Mouse (Mus musculus): Measurements from ENCODE around the gene Lrrc19.
"Not testable (repeated sequence)": the region's sequence is repeated elsewhere in the genome, so short reads cannot be mapped to it uniquely, and the experiment has no call there.

Gene Lrrc19

DNA sequence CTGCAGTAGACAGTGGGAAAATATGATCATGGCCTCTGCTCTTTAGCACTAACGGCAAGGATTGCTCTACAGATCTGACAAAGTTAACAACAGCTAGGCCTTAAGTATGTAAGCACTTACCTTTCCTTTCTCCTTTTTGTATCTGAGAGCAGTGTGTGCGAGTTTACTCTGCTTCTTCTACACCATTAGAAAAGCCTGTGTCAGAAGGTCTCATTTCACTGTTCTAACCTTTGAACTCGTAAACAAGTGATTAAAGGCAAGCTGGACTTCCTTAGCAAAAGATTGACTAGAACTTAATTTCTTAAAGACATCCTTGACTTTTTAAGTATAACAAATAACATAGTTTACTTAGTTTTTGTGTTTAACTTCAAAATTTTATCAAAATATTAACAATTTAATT lies at the start of gene Lrrc19:
Gene Lrrc19 (minus strand): TSS at position 225 of the 400 bp plus-strand sequence.
- no peak for ATAC-seq (ENCODE audit: low TSS enrichment)

DNA sequence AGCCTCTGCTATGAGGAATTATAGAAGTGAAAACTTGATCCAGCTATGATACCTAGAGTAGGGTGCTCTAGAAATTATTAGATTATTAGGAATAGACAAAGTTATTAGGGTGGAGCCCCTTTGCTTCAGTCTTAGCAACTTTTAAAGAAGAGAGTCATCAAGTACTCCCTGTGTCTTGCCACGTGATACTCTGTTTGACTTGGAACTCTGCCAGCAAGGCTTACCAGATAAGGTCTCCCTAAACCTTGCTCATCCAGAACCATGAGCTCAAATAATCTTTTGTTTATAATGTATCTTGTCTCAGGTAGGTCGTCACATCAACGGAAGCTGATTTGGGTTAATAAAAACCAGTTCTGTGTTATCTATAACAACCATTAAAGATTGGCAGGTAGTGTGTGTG lies 46.4 kb upstream of the Lrrc19 start:
- no peak for ATAC-seq (ENCODE audit: low TSS enrichment)

DNA sequence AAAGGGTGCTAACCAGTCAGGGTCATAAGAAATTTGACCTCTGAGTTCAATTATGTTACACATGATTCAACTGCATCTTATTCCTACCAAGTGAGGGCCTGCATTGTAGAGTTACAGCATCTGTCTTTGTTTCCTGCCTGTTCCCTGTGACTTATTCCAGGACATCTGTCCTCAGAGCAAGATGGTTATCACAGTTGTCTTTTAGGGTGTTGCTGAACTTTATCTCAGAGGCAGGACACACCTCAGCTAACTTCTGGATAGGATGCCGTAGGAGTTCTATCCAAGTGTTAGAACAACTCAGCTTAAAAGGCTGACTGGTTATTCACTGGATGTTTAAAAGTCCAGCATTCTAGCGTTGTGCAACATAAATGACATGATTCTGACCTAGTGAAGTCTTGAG lies 42.2 kb upstream of the Lrrc19 start:
- ATAC-seq (ENCODE audit: low TSS enrichment): no peak

DNA sequence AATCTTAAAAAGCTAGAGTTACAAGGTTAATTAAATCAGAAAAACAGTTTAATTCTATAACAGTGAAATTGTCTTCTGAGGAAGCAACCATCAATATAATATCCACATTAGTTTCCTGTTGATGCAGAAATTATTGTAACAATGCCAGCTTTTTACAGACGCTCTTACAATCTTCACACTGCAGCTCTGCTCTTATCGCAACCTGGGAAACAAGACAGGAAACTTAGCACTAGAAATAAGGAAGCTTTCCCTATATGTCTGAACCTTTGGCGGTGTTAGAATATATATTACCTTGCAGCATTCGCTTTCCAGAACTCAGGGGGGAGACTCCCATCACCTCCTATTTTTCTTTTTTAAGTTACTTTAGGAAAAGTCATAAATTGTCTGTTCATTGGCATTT lies 41.1 kb upstream of the Lrrc19 start:
- no peak for ATAC-seq (ENCODE audit: low TSS enrichment)

DNA sequence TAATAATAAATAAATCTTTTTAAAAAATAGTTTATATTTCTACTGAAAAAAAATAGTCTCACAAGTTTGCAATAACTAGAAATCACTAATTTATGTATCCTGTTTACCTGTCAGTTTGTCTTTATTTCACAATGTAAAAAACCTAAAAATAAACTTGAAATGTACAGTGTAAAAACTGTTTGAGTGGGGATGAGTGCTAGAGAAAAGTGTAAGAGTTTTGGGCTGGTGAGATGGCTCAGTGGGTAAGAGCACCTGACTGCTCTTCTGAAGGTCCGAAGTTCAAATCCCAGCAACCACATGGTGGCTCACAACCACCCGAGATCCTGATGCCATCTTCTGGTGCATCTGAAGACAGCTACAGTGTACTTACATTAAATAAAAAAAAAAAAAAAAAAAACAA lies 39.9 kb upstream of the Lrrc19 start:
- ATAC-seq (ENCODE audit: low TSS enrichment): not testable (repeated sequence)

DNA sequence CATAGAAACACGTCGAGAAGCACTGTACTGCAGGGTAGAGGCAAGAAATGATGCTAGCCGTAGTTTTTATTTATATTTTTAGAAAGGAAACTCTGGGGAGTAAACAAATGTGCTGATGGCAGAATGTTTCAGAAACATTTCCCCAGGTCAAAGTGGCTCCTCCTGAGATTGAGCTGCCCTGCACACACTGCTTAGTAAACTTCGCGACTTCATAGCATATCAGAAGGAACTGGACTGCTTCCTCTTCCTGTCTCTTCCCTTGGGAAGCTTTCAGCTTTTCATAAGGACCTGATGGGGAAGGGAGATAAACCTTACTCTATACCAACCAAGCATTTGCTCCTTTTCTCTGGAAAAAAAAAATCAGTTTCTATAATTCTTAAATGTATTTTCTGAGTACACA lies 33.4 kb upstream of the Lrrc19 start:
- no peak for ATAC-seq (ENCODE audit: low TSS enrichment)

DNA sequence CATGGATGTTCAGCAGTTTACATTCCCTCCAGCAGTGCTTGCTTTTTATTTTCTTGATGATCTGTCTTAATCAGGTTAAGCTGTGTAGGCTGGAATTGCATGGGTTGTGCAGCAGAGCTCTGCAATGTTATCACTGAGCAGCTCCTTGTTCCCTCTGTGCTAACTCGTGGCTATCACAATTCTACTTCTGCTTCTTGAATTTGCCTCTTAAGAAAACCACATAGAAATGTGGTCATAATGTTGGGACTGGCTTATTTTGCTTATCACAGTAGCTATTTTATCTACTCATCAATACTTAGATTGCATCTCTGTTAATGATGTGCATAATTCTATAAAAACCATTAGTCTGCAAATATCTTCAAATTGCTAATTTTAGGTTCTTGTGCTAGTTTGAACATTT lies 32.1 kb upstream of the Lrrc19 start:
- no peak for ATAC-seq (ENCODE audit: low TSS enrichment)

DNA sequence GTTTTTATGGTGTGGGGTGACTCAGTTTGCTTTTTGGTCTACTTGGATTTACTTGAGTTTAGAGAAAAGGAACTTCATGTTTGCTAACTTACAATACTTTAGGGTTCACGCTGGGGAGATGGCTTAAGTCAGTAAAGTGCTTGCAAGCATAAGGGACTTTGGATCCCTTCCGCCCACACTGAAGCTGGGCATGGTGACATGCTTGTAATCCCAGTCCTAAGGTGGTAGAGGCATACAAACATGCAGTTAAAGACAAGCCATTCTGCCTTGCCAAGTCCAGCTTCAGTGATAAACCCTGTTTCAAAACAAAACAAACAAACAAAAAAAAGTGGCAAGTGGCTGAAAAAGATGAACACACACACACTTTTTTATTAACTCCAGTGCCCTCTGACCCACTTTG lies 31.2 kb upstream of the Lrrc19 start:
- ATAC-seq (ENCODE audit: low TSS enrichment): no peak

DNA sequence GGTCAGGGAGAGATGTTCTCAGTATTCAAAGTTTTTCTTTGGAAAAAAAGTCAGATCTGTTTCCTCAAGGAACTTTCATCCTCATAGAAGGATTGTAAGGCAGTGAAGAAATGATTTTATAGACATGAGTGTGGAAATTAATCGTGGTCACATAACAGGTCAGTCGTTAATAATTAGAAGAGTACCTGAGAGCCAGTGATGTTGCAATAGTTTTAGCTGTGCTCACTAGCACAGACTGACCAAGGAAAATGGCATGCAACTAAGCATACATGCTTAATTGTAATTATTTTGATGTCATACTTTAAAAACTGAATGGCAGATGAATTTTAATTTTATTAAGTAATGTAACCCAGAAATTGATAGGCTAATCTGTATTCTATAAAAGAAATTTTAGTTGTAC lies 30.7 kb upstream of the Lrrc19 start:
- no peak for ATAC-seq (ENCODE audit: low TSS enrichment)

DNA sequence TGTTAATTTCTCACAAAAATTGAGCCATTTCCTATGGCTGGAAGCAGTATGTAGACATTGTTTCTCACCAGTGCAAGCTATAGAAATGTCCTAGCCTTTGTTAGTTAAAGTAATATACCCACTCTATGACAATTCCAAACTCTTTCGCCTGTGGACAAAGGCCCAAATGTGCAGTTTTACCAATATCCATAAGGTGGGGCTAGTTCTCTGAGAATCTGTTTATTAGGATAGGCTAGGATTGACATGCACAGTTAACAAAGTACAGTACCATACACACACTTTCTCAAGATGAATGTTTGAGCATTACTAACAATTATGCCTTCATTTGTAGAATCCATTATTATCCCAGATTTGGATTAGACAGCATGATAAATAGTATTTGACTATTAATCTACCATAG lies 19.8 kb upstream of the Lrrc19 start:
- peak; percentile 62; the same call in 1 of the 2 replicates for ATAC-seq (ENCODE audit: low TSS enrichment)

DNA sequence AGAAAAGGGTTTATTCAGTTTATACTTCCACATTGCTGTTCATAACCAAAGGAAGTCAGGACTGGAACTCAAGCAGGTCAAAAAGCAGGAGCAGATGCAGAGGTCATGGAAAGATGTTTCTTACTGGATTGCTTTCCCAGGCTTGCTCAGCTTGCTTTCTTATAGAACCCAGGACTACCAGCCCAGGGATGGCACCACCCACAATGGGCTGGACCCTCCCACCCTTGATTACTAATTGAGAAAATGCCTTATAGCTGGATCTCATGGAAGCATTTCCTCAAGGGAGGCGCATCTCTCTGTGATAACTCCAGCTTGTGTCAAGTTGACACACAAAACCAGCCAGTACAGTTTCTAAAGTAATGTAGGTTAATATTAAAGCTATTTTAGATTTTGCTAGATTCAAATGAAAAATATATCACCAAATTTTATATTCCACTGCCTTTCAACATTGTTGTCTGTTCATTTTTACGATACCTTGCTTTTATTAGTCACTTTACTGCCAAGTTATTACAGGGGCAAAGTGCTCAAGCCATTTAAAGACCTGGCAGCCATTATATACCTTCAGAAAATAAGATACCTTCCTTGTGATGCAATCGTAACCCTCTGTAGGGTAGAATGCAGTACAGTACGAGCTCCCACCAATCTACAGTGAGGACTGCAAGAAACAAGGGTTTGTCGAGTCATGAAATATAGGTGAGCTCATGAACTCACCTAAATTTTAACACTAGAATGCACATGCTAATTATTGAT lies 657 bp upstream of the Lrrc19 start:
- ATAC-seq (ENCODE audit: low TSS enrichment): not testable (repeated sequence)

DNA sequence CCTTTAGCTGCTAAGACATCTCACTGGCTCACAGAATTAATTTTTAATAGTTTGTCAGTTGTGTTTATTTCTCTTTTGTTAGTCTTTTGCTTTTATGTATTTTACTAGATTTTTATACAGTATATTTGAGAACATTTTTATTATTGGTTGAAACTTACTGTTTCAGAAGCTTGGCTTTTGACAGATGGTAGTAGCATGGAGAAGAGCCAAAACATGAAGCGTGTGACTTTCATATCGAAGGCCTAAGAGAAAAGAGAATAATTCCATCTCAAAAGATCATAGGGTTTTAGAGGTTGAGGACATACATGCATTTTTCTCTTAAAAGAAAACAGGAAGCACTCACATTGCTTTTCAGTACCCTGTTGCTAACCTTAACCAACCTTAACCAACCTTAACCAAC lies 6.8 kb downstream of the Lrrc19 start:
- no peak for ATAC-seq (ENCODE audit: low TSS enrichment)

DNA sequence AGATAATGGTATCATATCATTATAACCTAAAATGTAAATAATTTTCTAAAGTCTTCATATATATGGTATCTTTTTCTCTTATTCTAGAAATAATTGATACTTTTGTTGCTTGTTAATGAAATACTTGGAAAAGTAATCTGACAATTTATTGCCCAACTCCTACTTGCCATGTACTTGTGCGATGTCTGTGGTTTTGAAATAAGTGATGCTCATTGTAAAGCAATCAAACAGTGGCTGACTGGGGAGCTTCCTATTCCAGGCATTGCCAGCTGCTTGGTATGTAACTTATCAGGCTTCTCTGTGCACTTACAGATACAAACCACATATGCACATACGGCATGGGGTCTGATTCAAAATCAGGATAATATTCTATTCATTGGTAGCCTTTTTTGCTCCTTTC lies 29.9 kb downstream of the Lrrc19 start:
- no peak for ATAC-seq (ENCODE audit: low TSS enrichment)

DNA sequence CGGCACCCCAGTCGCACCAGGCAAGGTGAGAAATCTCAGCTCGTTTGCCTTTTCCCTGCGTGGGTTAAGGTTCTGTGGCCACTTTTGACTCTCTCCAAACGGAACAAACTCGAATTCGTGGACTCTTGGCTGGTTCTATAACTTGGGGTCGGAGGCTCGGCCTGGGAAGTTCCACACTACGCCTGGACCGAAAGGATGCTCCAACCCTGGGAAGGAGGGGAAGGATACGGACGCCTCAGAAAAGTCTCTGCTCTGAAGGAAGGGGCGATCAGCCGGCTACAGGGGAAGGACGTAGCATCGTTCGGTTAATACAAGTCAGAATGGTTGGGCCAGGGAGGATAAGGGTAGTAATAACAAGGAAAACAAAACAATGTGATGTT lies 35.3 kb downstream of the Lrrc19 start:
- peak; percentile 76 for ATAC-seq (ENCODE audit: low TSS enrichment)

DNA sequence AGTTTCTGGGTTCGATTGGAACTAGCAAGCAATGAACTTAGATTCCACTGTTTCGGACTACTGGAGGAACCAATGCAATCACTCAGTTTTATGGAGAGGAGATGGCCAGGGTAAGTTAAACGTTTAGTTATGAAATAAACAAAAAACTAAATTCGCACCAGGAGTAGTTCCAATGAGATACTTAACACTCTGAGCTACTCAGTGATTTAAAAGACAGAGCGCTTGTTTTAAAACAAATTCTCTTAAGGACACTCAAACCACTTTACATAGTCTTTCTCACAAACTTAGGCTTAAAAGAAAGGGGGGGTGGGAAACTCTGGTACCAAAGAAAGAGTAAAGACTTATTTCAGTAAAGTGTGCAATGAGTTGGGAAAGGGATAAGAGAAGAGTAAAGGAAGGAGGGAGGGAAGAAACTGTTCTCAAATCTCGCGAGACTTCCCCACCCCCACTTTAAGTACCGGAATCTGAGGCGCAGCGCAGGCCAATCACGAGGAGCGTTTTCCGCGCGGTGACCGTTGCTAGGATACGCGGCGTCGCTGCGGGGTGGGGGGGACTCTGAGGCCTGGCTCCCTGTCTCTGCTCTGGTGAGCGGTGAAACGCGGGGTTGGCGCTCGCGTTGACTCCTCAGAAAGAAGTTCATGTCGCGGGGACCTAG lies 35.8 kb downstream of the Lrrc19 start, which contains the start of gene Ift74:
Gene Ift74 (plus strand): TSS at position 520 of the 655 bp plus-strand sequence.
- peak; percentile 100 for ATAC-seq (ENCODE audit: low TSS enrichment)

DNA sequence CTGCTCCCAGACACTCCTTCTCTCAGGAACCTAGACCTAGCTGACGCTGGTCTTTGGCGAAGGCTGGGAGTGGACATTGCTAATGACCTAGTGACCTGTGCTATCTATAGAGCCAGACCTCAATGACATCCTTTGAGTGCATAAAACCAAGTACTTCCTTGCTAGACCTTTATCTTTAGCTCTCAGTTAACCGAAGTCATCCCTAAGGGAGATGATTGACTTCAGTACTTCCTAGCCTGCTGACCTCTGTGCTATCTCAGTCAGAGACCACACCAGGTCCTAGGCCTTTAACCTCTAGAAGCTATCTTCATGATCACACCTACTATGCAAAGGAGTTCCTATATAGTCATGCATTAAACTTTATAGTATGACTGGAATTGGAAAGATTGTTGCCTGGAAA lies 39.6 kb downstream of the Lrrc19 start:
- no peak for ATAC-seq (ENCODE audit: low TSS enrichment)

DNA sequence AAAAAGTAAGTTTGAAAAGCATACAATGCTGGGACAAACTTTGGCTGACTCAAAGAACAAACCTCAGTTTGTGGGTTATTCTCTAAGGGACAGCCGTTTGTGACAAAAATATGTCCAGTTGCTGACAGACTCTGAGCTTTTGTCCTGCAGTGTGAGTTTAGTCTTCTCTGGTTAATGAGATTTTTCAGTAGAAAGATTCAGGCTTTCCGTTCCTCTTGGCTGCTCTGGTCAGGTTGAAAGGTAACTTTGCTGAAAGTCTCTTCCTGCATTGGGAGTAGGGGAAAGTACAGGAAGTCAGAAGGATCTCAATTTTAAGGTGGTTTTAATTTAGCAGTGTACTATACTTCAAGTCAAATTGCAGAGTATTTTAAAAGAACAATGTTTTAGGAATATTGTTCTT lies 44.4 kb downstream of the Lrrc19 start:
- no peak for ATAC-seq (ENCODE audit: low TSS enrichment)

DNA sequence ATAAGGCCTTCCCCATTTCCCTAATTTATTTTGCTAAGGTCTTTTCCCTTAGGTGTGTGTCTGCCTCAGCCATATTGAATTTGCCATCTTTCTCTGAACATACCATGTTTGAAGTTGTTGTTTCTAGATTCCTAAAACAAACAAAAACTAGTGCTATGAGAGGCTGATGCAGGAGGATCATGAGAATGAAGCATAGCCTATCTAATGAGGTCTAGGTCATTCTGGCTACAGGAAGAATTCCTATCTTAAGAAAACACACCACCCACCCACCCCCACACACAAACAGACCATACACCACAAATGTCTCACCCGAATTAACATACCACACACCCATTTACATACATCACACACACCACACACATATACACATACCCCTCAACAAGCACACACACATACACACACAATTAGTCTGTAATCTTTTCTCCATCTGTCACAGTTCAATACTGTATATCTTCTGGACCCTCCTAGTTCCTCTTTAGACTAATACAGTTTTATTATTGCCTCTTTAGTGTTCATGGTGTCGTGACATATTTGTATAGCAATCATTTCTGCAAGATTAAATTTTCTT lies 45.4 kb downstream of the Lrrc19 start:
- no peak for ATAC-seq (ENCODE audit: low TSS enrichment)

DNA sequence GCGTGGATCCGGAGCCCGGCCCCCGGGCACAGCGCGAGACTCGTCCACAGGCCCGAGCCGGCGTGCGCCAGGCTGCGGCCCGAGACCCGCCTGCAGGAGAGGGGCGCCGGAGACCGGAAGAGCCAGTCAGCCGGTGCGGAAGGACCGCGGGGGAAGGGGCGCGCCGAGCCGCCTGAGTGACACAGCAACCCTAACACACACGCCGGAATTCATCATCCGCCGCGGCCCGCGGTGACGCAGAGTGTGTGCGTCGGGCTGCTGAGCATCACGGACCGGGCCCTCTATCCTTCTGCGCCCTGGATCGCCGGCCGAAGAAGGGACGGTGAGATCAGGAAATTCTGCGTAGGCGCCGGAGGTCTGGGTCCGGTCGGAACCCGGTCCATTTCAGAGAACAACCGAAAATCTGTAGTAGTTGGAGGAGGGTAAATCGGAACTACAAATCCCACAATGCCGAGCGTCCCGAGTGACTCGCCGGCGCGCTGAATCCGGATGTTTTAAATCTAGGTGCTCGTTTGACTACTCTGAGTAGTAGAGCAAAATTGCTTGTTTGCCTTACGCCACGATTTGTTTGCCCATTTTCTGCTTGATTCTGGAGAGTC lies 46.8 kb downstream of the Lrrc19 start, which contains the start of gene Plaa:
Gene Plaa (minus strand): TSS at position 214 of the 599 bp plus-strand sequence.
- ATAC-seq (ENCODE audit: low TSS enrichment): peak; percentile 99

DNA sequence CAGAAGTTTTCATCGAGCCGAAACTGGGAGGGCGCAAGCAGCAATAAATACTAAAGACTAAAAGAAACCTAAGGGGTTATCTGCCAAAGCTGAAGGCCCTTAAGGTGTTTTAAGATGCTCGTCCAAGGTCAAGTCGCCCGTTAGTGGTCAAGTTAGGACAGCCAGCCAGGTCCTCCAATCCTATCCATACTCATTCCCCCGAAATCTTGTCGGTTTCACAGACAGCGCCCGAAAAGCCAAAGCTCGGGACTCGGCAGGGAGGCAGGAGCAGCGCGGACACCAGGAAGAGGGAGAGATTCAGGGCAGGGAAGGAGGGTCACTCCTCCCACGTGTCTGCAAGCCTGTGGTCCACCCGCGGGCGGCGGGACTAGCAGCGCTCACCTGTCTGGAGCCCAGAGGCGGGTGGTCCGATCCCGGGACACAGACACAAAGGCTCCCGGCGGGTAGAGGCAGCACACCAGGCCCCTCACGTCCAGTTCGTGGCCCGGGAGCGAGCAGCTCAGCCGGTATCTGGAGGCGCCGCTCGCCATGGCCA lies 47.4 kb downstream of the Lrrc19 start:
- peak; percentile 62; the same call in 1 of the 2 replicates for ATAC-seq (ENCODE audit: low TSS enrichment)

DNA sequence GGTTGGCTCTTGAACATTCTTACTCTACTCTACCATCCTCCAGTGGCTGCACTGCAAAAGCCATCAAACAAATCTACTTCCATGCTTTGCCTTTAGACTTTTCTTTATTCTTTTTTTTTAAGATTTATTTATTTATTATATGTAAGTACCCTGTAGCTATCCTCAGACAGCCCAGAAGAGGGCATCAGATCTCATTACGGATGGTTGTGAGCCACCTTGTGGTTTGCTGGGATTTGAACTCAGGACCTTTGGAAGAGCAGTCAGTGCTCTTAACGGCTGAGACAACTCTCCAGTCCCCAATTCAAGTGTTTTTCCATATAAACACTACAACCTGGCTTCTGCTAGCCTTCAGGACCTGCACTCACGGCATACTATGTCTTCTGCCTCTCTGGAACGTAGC lies 48.5 kb downstream of the Lrrc19 start:
- ATAC-seq (ENCODE audit: low TSS enrichment): no peak

DNA sequence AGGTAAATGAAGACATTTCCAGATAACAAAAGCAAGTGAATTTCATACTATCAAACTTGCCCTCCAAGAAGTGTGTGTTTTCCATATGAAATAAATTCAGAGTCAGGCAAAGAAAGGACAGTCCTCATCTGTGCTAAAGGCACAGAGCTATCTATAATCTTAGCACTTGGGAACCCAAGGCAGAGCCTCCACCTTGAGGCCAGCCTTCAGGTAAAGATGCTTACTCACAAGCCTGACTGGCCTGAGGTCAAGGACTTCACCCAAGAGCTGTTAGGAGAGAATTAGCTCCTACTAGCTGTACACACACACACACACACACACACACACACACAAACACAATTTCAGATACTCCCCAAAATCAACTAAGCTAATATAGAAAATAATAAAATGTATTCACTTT lies 57.2 kb downstream of the Lrrc19 start:
- no peak for ATAC-seq (ENCODE audit: low TSS enrichment)
